Mouse (Mus musculus) liver, adult 2 months (tissue): Measurements from ENCODE around the gene Cux2. TPM values are rescaled to one million over a fixed set of nuclear protein-coding genes. Genes with fewer than 3 reads are reported as not detected.
A peak's percentile ranks its signal among the peaks of the same experiment; 100 is the strongest.

Experiments
- DNase-seq: peaks from one replicate; pipeline ENCODE4 v3.0.0-alpha.2; 2011; ENCODE audit warnings: low read depth, low spot score; ENCODE audit errors: extremely low read depth
- H3K27ac ChIP-seq: fragments of 200-500 bp; replicated peaks from 2 replicates; pipeline ENCODE4 v1.5.1; 2012; ENCODE audit warnings: low read depth, mild to moderate bottlenecking, control low read depth, inconsistent platforms, low read length; ENCODE audit not compliant: insufficient read depth
- H3K27me3 ChIP-seq: fragments of 200-500 bp; 2 replicates; pipeline ENCODE4 v1.6.1; 2012; ENCODE audit warnings: mild to moderate bottlenecking, moderate library complexity, low read length, inconsistent platforms; ENCODE audit not compliant: control insufficient read depth, insufficient read depth
- H3K36me3 ChIP-seq: fragments of 200-500 bp; 2 replicates; pipeline ENCODE4 v1.6.1; 2012; ENCODE audit warnings: low read length, inconsistent platforms; ENCODE audit not compliant: control insufficient read depth, insufficient read depth
- H3K4me1 ChIP-seq: fragments of 200-500 bp; 2 replicates; pipeline ENCODE4 v1.6.1; 2011; ENCODE audit warnings: low read length; ENCODE audit not compliant: control insufficient read depth, insufficient read depth
- H3K4me3 ChIP-seq: fragments of 200-500 bp; 2 replicates; pipeline ENCODE4 v1.5.1; 2011; ENCODE audit warnings: low read depth, mild to moderate bottlenecking, control low read depth, low read length, moderate library complexity; ENCODE audit not compliant: insufficient read depth
- H3K79me2 ChIP-seq: fragments of 200-500 bp; 2 replicates; pipeline ENCODE4 v1.6.1; 2012; ENCODE audit warnings: inconsistent platforms, mild to moderate bottlenecking, low read length, moderate library complexity; ENCODE audit not compliant: control insufficient read depth, insufficient read depth
- H3K9ac ChIP-seq: fragments of 200-500 bp; 2 replicates; pipeline ENCODE4 v1.6.1; 2012; ENCODE audit warnings: low read depth, mild to moderate bottlenecking, control low read depth, inconsistent platforms, low read length
- CTCF ChIP-seq: fragments of 200-500 bp; IDR thresholded peaks from 2 replicates; pipeline ENCODE4 v1.5.1; 2011; ENCODE audit warnings: low read depth, low read length, control low read depth
- POLR2A ChIP-seq: fragments of 200-500 bp; IDR thresholded peaks from 2 replicates; pipeline ENCODE4 v1.6.1; 2011; ENCODE audit warnings: low read length, control low read depth; ENCODE audit not compliant: insufficient read depth; ENCODE audit errors: extremely low read depth
- WGBS: fragments of 180-500 bp; shearing (Covaris S2); methylation state at CpG from one replicate; pipeline ENCODE4 v1.1.7; 2018; 5-methylcytosine and 5-hydroxymethylcytosine counted together
- polyA plus RNA-seq: library from polyadenylated mRNA; depleted of rRNA; stranded (reverse); fragments of >200 nt; gene quantifications from 2 replicates; pipeline ENCODE4 v1.2.3, GENCODE M21; 2012
- total RNA-seq: library from RNA; depleted of rRNA; stranded (reverse); fragments of >200 nt; gene quantifications from 2 replicates; pipeline ENCODE4 v1.2.3, GENCODE M21; 2014

The Cux2 gene
- total and polyA plus RNA-seq, 2 experiments, result 4.1 to 11.6 TPM

DNA sequence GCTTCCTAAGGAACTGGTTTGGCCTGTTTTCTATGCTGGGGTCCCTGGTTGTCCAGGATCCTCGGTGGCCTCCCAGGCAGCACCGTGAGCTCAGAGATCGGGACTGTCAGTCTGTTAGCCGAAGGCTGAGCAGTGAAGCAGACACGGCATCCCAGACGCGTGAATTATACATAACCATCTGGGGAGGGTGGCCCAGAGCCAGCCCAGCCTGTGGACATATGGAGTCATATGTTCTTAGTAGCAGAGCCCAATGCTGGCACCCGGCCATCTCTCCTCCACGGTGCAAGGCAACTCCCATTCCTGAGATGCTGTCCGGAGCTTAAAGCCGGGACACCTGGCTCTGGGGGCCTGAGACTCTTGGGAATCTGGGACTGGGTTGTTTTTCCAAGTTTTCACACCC, 31.0 kb upstream of the Cux2 start:
- WGBS, result 84% methylated on average over 11 of the region's 11 CpGs
- Histone ChIP-seq H3K36me3 (no peaks in the 10 kb centered on the region), H3K9ac (no peak overlapping the region), H3K27me3 (no peaks in the 10 kb centered on the region), H3K4me3 (no peak overlapping the region), H3K27ac (no peak overlapping the region), H3K4me1 (no peaks in the 10 kb centered on the region), H3K79me2 (no peaks in the 10 kb centered on the region)
- TF ChIP-seq POLR2A, result no peak
- TF ChIP-seq CTCF, result no peak
- DNase-seq, result no peak

DNA sequence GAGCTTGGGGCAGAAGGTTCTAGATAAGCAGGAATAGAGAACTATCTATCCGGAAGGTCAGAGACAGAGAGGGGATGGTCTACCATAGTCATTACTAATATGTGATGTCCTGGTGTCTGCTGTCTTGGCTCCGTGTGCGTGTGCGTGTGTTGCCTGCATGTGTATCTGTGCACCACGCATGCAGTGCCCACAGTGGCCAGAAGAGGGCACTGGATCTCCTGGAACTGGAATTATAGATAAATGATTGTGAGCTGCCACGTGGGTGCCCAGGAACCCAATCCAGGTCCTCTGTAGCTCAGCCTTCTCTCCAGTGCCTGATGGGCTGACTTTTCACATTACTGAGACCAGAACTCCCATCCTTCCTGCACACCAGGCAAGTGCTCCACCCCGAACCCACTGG, 29.9 kb upstream of the Cux2 start:
- Histone ChIP-seq H3K4me1 (no peaks in the 10 kb centered on the region), H3K4me3 (no peak overlapping the region), H3K27me3 (no peaks in the 10 kb centered on the region), H3K27ac (no peak overlapping the region), H3K79me2 (no peaks in the 10 kb centered on the region), H3K9ac (no peak overlapping the region), H3K36me3 (no peaks in the 10 kb centered on the region)
- no peak for DNase-seq
- WGBS, result 86% methylated on average over 7 of the region's 7 CpGs
- TF ChIP-seq CTCF, result peak; percentile 56
- no peak for TF ChIP-seq POLR2A

DNA sequence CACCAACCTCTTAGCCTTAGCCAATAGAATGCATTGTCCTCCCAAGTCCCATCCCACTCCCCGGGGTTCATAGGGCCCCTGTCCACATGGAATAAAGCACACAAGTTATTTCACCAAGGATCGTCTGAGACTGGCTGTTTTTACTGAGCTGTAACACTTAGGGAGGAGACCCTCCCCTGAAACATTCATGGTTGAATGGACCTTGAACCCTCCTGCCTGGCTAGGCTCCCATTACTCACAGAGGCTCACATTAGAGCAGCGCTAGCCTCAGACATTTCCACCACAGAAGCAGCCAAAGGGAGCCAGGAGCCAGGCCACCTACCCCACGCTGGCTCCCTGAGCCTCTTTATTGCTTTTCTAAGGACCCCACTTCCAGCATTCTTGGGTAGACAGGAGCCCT, 27.3 kb upstream of the Cux2 start:
- H3K9ac ChIP-seq, result no peak overlapping the region
- H3K4me1 ChIP-seq, result no peaks in the 10 kb centered on the region
- H3K4me3 ChIP-seq, result no peak overlapping the region
- TF ChIP-seq CTCF, result no peak
- TF ChIP-seq POLR2A, result no peak
- H3K27ac ChIP-seq, result no peak overlapping the region
- H3K79me2 ChIP-seq, result no peaks in the 10 kb centered on the region
- H3K36me3 ChIP-seq, result no peaks in the 10 kb centered on the region
- 69% methylated on average over 4 of the region's 4 CpGs for WGBS
- H3K27me3 ChIP-seq, result no peaks in the 10 kb centered on the region
- no peak for DNase-seq

DNA sequence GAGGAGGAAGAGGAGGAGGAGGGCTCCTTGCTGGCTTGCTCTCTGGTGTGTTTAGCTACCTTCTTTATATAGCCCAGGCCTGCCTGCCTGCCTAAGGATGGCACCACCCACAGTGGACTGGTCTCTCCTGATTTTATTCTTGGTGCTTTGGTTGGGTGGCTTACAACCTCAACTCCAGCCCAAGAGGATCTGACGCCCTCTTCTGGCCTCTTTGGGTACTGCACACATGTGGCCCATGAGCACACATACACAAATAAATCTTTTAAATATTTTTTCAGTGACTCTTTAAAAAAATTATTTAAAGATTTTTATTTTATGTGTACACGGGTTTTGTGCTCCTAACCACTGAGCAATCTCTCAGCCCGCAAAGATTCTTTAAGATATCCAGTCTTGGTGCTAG, 25.8 kb upstream of the Cux2 start:
- DNase-seq, result no peak
- WGBS, result 55% methylated on average over 3 of the region's 3 CpGs
- no peaks in the 10 kb centered on the region for H3K79me2 ChIP-seq

GRCm38 (mm10) chr5:122071997-122072396, 22.1 kb upstream of the Cux2 start:
- H3K79me2 ChIP-seq, result no peaks in the 10 kb centered on the region
- no peaks in the 10 kb centered on the region for H3K27me3 ChIP-seq
- WGBS, result 87% methylated on average over 4 of the region's 4 CpGs
- no peaks in the 10 kb centered on the region for H3K36me3 ChIP-seq
- no peak for DNase-seq
- no peak overlapping the region for H3K27ac ChIP-seq
- no peak overlapping the region for H3K4me3 ChIP-seq
- H3K4me1 ChIP-seq, result no peaks in the 10 kb centered on the region
- H3K9ac ChIP-seq, result no peak overlapping the region
- no peak for TF ChIP-seq POLR2A

More for the DNA sequence above, 25.8 kb upstream of the Cux2 start:
- peak; percentile 52 for TF ChIP-seq CTCF
- TF ChIP-seq POLR2A, result no peak
- Histone ChIP-seq H3K4me1 (no peaks in the 10 kb centered on the region), H3K27me3 (no peaks in the 10 kb centered on the region), H3K4me3 (no peak overlapping the region), H3K36me3 (no peaks in the 10 kb centered on the region), H3K9ac (no peak overlapping the region), H3K27ac (no peak overlapping the region)

DNA sequence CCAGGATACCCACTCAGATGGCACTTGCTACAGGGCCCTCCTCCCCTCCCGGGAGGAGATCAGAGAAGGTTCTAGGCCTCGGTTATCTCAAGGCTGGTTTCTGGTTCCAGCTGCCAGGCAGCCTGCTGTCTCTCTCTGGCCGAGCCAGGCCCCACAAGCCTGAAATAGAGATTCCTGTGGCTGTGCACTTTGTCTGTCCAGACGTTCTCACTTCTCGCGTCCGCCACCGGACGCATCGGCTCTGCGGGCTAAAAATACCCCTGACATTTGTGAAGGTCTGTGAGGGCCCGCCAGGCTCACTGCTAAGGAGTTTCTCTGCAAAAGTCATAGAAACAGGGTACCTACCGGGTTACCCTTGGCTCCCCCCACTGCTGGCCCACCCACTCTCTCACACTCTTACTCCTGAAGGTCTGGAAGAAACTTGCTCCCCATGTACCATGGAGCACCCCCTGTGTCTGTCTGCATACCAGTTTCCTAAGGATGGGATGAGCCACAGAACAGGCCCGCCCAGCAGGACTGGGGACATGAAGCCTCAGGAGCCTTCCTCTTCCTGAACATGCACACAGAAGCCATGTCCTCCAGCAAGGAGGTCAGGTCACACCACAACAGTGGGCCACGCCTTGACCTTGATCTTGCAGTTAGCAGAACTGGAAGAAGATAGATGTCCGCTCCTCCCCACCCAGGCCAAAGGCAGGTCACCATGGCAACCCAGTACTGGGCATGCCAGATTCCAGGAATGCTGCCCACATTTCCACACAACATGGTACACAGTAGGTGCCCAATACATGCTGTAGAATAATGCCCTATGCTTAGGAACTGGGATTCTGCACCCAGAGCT, 21.3 kb upstream of the Cux2 start:
- Histone ChIP-seq H3K27ac (0 out of 2 replicates have a peak overlapping the region, but pooled peaks have one; percentile 6), H3K4me3 (no peak overlapping the region), H3K36me3 (no peaks in the 10 kb centered on the region), H3K4me1 (no peaks in the 10 kb centered on the region), H3K27me3 (no peaks in the 10 kb centered on the region), H3K9ac (no peak overlapping the region), H3K79me2 (no peaks in the 10 kb centered on the region)
- DNase-seq, result no peak
- WGBS, result 82% methylated on average over 16 of the region's 16 CpGs
- TF ChIP-seq POLR2A (no peak), CTCF (no peak)
